Mouse (Mus musculus) liver, postnatal 0 days (tissue): ENCODE results near the gene Gm4778.

ENCODE experiments used
- CTCF ChIP-seq: sonication (generic); IDR thresholded peaks from 2 replicates; pipeline ENCODE4 v1.5.1; 2016; ENCODE audit warnings: antibody characterized with exemption, low read depth
- EP300 ChIP-seq: IDR thresholded peaks from 2 replicates; pipeline ENCODE4 v1.6.1; 2016; ENCODE audit warnings: antibody characterized with exemption, low read depth, mild to moderate bottlenecking

DNA sequence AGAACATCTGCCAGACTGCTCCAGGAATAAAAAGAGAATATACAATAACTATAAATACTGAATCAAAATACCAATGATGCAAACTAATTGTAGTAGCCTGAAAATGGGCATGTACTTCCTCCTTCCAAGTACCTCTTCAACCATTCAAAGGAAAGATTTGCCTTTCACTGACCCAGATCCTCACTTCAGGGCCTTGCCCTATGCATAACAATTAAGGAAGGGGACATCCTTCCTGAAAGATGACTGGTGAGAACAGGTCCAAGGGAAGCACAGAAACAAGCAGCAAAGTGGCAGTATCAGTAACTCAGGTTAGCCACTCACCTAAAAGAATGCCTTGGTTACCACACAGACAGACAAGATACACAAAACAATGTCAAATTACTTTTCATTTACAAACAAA lies 43.1 kb downstream of the Gm4778 start:
- TF ChIP-seq CTCF (no peak), EP300 (no peak)
